Mouse (Mus musculus): ENCODE measurements around the gene Thumpd1.

DNA sequence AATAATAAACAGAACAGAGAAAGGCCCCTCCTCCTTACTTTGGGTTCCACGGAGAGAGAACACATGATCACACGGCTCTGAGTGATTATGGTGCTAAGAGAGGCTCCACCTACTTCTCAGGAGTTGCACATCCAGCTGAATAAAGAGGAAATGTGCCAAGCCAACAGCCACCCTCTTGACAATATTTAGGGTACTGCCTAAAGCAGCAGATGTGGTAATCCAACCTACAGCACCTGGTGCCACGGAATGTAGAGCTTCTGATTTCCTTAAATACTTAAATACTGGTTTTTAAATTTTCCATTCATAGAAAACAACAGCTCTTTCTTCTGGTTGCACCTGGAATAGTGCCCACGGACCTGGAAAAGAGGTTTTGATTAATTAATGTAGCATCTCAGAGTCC lies 37.9 kb downstream of the Thumpd1 start:
- no peak for TF ChIP-seq CTCF (IDR thresholded peaks at IDR 0.05)
- no peak for TF ChIP-seq POLR2A (IDR thresholded peaks at IDR 0.05; ENCODE audit: insufficient read depth, low read depth, low read length)
- no peak for TF ChIP-seq EP300 (IDR thresholded peaks at IDR 0.05; ENCODE audit: insufficient read depth, low read depth, low read length)

All from heart, adult 2 months (tissue).